Mouse (Mus musculus): ENCODE measurements around the gene Tapbp.

Gene Tapbp

GRCm38 (mm10) chr17:33965082-33965845 lies 49.6 kb downstream of the Tapbp start:
- no peak for DNase-seq (ENCODE audit: low spot score in 2 of 2)

GRCm38 (mm10) chr17:33965846-33966550 lies 50.3 kb downstream of the Tapbp start:
- DNase-seq (ENCODE audit: low spot score in 2 of 2), result no peak

DNA sequence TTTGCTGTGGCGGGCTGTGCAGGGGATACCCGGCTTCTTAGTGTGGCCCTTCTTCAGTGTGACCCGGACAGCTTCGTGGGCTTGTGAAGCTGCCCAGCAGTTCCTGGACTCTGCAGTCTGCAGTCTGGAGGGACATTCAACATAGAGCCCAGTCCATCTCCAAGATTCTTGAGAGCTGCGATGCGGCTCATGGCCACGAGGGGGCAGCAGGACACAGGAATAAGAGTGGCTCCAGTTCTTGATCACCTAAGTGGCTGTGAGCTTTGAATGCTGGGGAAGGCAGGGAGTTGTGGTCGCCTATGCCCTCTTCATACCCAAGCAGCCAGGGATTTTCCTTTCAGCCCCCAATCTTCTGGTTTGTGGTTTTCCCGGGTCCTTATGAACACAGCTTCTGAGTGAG lies 52.8 kb downstream of the Tapbp start:
- DNase-seq (ENCODE audit: low spot score in 2 of 2), result peak; percentile 56 to 69

- no peak for DNase-seq (ENCODE audit: low spot score in 2 of 2)
Measured at GRCm38 (mm10) chr17:33968927-33969326, 53.2 kb downstream of the Tapbp start.

DNA sequence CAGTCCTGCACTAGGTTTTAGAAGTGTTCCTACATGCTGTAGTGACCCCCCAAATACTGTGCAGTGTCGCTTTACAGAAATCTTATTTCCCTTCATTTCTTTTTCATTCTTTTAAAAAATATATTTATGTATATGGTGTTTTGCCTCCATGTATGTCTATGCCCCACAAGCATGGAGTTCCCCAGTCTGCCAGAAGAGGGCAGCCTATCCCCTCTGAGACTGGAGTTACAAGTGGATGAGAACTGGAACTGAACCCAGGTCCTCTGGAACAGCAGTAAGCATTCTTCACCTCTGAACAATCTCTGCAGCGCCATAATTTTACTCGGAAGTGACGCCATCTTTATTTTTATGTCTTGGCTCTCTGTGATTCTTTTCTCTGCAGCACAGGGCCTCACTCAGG lies 53.7 kb downstream of the Tapbp start:
- no peak for DNase-seq (ENCODE audit: low spot score in 2 of 2)

GRCm38 (mm10) chr17:33972691-33973090 lies 57.0 kb downstream of the Tapbp start:
- DNase-seq (ENCODE audit: low spot score in 2 of 2), result no peak

GRCm38 (mm10) chr17:33973572-33973971 lies 57.9 kb downstream of the Tapbp start:
- no peak for DNase-seq (ENCODE audit: low spot score in 2 of 2)

- no peak for DNase-seq (ENCODE audit: low spot score in 2 of 2)
Measured at GRCm38 (mm10) chr17:33977861-33978557, 62.3 kb downstream of the Tapbp start.

DNA sequence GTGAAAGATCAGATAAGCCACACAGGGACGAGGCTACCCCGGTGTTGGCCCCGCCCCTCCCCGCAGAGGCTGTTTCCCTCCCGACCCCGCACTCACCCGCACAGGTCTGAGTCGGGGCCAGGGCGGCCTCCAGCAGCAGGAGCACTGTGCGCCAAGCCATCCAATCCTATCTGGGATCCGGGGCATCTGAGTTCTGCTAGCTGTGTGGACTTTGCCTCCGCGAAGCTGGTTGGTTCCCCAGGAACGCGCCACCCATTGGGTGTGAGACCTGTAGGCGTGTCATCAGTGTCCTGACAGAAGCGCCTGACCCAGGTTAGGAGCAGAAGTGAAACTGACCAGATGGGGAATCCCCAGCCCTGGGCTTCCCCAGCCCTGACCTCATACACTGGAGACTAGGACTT lies 62.9 kb downstream of the Tapbp start:
- DNase-seq (ENCODE audit: low spot score in 2 of 2), result peak; percentile 59 to 73
